Comparison of ENCODE assay signal across 8 mouse cellular contexts in genomic region chr2:92459141-92459920, GRCm38 (mm10). TPM values are rescaled to one million over a fixed set of nuclear protein-coding genes. Genes with fewer than 3 reads are reported as not detected.
DNase-seq lines count a peak whose midpoint lies in the region; ATAC-seq and TF ChIP-seq lines count a peak whose summit lies in the region.

No protein-coding gene starts in this region.

- peak overlapping the region; percentile 88 for H3K4me2 ChIP-seq in forebrain, embryonic 13.5 days
- H3K4me2 ChIP-seq in neural tube, embryonic 15.5 days = peak overlapping the region; percentile 90

- peak overlapping the region; percentile 77 to 91 for H3K4me3 ChIP-seq in ES-E14 (ENCODE audit: insufficient read depth in 1 of 2, low read depth in 1 of 2, low read length in 2 of 2, poor library complexity in 1 of 2, severe bottlenecking in 1 of 2)
- H3K4me3 ChIP-seq in forebrain, embryonic 13.5 days = peak overlapping the region; percentile 86
- H3K4me3 ChIP-seq in lung, adult 2 months (replicated peaks; ENCODE audit: extremely low read depth, low read depth, low read length) = peak overlapping the region; percentile 99
- peak overlapping the region; percentile 52 for H3K4me3 ChIP-seq in neural tube, embryonic 15.5 days (replicated peaks)

- intact Hi-C loops in heart, postnatal 10 days (cut with DNase I) = no loop called here

- peak; percentile 76; the same call in 1 of the 2 replicates for TF ChIP-seq POLR2A in lung, adult 2 months (IDR thresholded peaks at IDR 0.05; ENCODE audit: borderline replicate concordance, extremely low read depth, low read depth, low read length)

- no peak for DNase-seq in ES-E14 (ENCODE audit: low read depth, low spot score)
- peak; percentile 84 to 85 for DNase-seq in heart, postnatal 10 days
- DNase-seq in layer of hippocampus, adult 18-20 months (ENCODE audit: low spot score in 2 of 2) = peak; percentile 76 to 86
- DNase-seq in lung, adult 2 months = peak; percentile 83
- peak; percentile 78 for DNase-seq in testis, postnatal 10 days (ENCODE audit: low spot score)

- peak overlapping the region; percentile 71 for H3K9ac ChIP-seq in ES-E14 (ENCODE audit: insufficient read depth, low read depth, low read length, poor library complexity, severe bottlenecking)
- peak overlapping the region; percentile 74 for H3K9ac ChIP-seq in forebrain, embryonic 13.5 days
- peak overlapping the region; percentile 48 for H3K9ac ChIP-seq in neural tube, embryonic 15.5 days (replicated peaks)

- in situ Hi-C loops in ES-E14 (cut with MboI; ENCODE audit: low sequenced_read_pairs in 2 of 2, unreplicated experiment in 2 of 2) = no loop called here

- peaks cover 2% of the 10 kb centered on the region; the same call in 1 of the 2 replicates for H3K36me3 ChIP-seq in ES-E14 (ENCODE audit: control insufficient read depth, insufficient read depth, low read length, poor library complexity, severe bottlenecking)
- H3K36me3 ChIP-seq in forebrain, embryonic 13.5 days (ENCODE audit: poor library complexity, severe bottlenecking) = peaks cover 3% of the 10 kb centered on the region; the same call in 1 of the 2 replicates
- peaks cover 3% of the 10 kb centered on the region for H3K36me3 ChIP-seq in neural tube, embryonic 15.5 days

- no peak for TF ChIP-seq CTCF in lung, adult 2 months (IDR thresholded peaks at IDR 0.05; ENCODE audit: insufficient read depth, low read length)

- WGBS in forebrain, embryonic 13.5 days = under 1% methylated on average over 49 of the region's 55 CpGs
- WGBS in lung, adult 2 months = 1% methylated on average over 52 of the region's 55 CpGs
- under 1% methylated on average over 49 of the region's 55 CpGs for WGBS in neural tube, embryonic 15.5 days

- H3K27me3 ChIP-seq in forebrain, embryonic 13.5 days = peaks cover 22% of the 10 kb centered on the region
- H3K27me3 ChIP-seq in neural tube, embryonic 15.5 days (replicated peaks) = peaks cover 20% of the 10 kb centered on the region

- no peaks in the 10 kb centered on the region for H3K9me3 ChIP-seq in ES-E14 (ENCODE audit: control insufficient read depth, insufficient read depth, low read depth, low read length)
- no peaks in the 10 kb centered on the region for H3K9me3 ChIP-seq in forebrain, embryonic 13.5 days (replicated peaks)
- no peaks in the 10 kb centered on the region for H3K9me3 ChIP-seq in neural tube, embryonic 15.5 days (replicated peaks)

- peaks cover 2 to 10% of the 10 kb centered on the region in 2 experiments; a peak in 1 of 4 replicates for H3K4me1 ChIP-seq in ES-E14 (ENCODE audit: control insufficient read depth in 2 of 2, insufficient read depth in 2 of 2, low read length in 2 of 2, poor library complexity in 1 of 2)
- peaks cover 41% of the 10 kb centered on the region for H3K4me1 ChIP-seq in forebrain, embryonic 13.5 days
- peaks cover 14% of the 10 kb centered on the region for H3K4me1 ChIP-seq in lung, adult 2 months (ENCODE audit: control insufficient read depth, insufficient read depth, low read length)
- H3K4me1 ChIP-seq in neural tube, embryonic 15.5 days = peaks cover 52% of the 10 kb centered on the region

- ATAC-seq in cerebellum, adult (ENCODE audit: insufficient number of reproducible peaks, low FRiP score, low TSS enrichment) = peak; percentile 83
- ATAC-seq in forebrain, embryonic 13.5 days = peak; percentile 91
- peak; percentile 93 for ATAC-seq in neural tube, embryonic 15.5 days (ENCODE audit: low FRiP score)

- H3K27ac ChIP-seq in ES-E14 (ENCODE audit: insufficient read depth, low read depth, low read length, poor library complexity, severe bottlenecking) = no peak overlapping the region
- no peak overlapping the region for H3K27ac ChIP-seq in forebrain, embryonic 13.5 days
- peak overlapping the region; percentile 62 for H3K27ac ChIP-seq in neural tube, embryonic 15.5 days (replicated peaks)

TF ChIP-seq in ES-E14, 5 proteins besides CTCF, POLR2A, EP300 and RAD21:
- TF ChIP-seq ZNF384 (IDR thresholded peaks at IDR 0.05; ENCODE audit: low read depth, low read length) (no peak), ZC3H11A (IDR thresholded peaks at IDR 0.05; ENCODE audit: borderline replicate concordance, low read depth, low read length) (no peak), HCFC1 (IDR thresholded peaks at IDR 0.05; ENCODE audit: borderline replicate concordance, insufficient read depth, low read length) (no peak), MAFK (IDR thresholded peaks at IDR 0.05; ENCODE audit: insufficient read depth, low read depth, low read length) (no peak), CHD2 (IDR thresholded peaks at IDR 0.05; ENCODE audit: low read depth, low read length) (no peak)
TF ChIP-seq in ES-E14: peak in this region for 0.

RNA-seq across cellular contexts. Expression of gene Slc35c1, which starts 1.0 kb away (rescaled TPM):
- total RNA-seq in ES-E14 (2012; rRNA removed) = 4.8 and 5.2 TPM in 2 replicates
- polyA plus RNA-seq in forebrain, embryonic 13.5 days (2015; fragmentation: Nextera tagmentation; extraction: Ambion mirVana) = 6.7 and 9.0 TPM in 2 replicates
- total RNA-seq in heart, postnatal 10 days (2021) = 1 to 10 TPM; 6.7 to 6.9 TPM
- 10 to 100 TPM; 13.6 to 14.1 TPM for total RNA-seq in layer of hippocampus, adult 18-20 months (2021)
- polyA plus RNA-seq in lung, adult 2 months (2012; rRNA removed) = 43.9 and 49.0 TPM in 2 replicates
- 16.6 and 22.1 TPM in 2 replicates for polyA plus RNA-seq in neural tube, embryonic 15.5 days (2015; fragmentation: Nextera tagmentation; extraction: Ambion mirVana)

RNA-seq across cellular contexts. Expression of gene Cry2, which starts 25.5 kb away (rescaled TPM):
- 11.7 and 19.3 TPM in 2 replicates for total RNA-seq in ES-E14 (2012; rRNA removed)
- 28.2 and 29.4 TPM in 2 replicates for polyA plus RNA-seq in forebrain, embryonic 13.5 days (2015; fragmentation: Nextera tagmentation; extraction: Ambion mirVana)
- 10 to 100 TPM; 25.6 to 30.9 TPM for total RNA-seq in heart, postnatal 10 days (2021)
- total RNA-seq in layer of hippocampus, adult 18-20 months (2021) = 100 to 1,000 TPM in 1 of 2 experiments, 10 to 100 TPM in 1; 99.0 to 111 TPM
- polyA plus RNA-seq in lung, adult 2 months (2012; rRNA removed) = 37.5 and 40.7 TPM in 2 replicates
- polyA plus RNA-seq in neural tube, embryonic 15.5 days (2015; fragmentation: Nextera tagmentation; extraction: Ambion mirVana) = 43.0 and 46.0 TPM in 2 replicates

RNA-seq across cellular contexts. Expression of gene Mapk8ip1, which starts 58.3 kb away (rescaled TPM):
- total RNA-seq in ES-E14 (2012; rRNA removed) = 10.1 and 11.6 TPM in 2 replicates
- polyA plus RNA-seq in forebrain, embryonic 13.5 days (2015; fragmentation: Nextera tagmentation; extraction: Ambion mirVana) = 66.9 and 71.1 TPM in 2 replicates
- 10 to 100 TPM in 1 of 2 experiments, 1 to 10 TPM in 1; 9.3 to 10.3 TPM for total RNA-seq in heart, postnatal 10 days (2021)
- total RNA-seq in layer of hippocampus, adult 18-20 months (2021) = 100 to 1,000 TPM; 350 to 365 TPM
- 18.3 and 23.2 TPM in 2 replicates for polyA plus RNA-seq in lung, adult 2 months (2012; rRNA removed)
- 134 and 169 TPM in 2 replicates for polyA plus RNA-seq in neural tube, embryonic 15.5 days (2015; fragmentation: Nextera tagmentation; extraction: Ambion mirVana)

Comparison
In these comparisons a context has a peak if more than half of its experiments do, and no peak if none do; other contexts are left out.
1. RNA of gene Mapk8ip1, which starts 58.3 kb away (total RNA-seq): 350 to 365 TPM in layer of hippocampus, adult 18-20 months; 10.1 to 11.6 TPM in ES-E14 and 9.3 to 10.3 TPM in heart, postnatal 10 days; every median in the first group is over 10 times any median in the second.
2. Peak in every context shown above with its lines, with median percentiles within 50 percentile points of each other: H3K4me3 ChIP-seq, H3K9ac ChIP-seq and ATAC-seq.